Mouse (Mus musculus): ENCODE measurements around the gene Mboat2.

The Mboat2 gene

GRCm38 (mm10) chr12:24843395-24844072 is 12.9 kb downstream of the Mboat2 start:
- POLR2A ChIA-PET = interaction anchor here in 3 of 4 experiments (0.7 to 3.0 kb wide), 12 partner anchors 12 to 53 kb away, joined by 3 to 20 read pairs (median 4); partner anchors contain the start of gene Mboat2 (in 1 of the 3)

GRCm38 (mm10) chr12:24845344-24845743 is 14.7 kb downstream of the Mboat2 start:
- CTCF ChIA-PET = interaction anchor here in 1 of 4 experiments (1.1 kb wide), 1 partner anchor 121 kb away, joined by 5 read pairs; no protein-coding TSS in a partner anchor
- POLR2A ChIA-PET = interaction anchor here in 1 of 4 experiments (1.4 to 2.5 kb wide), 2 partner anchors 14 to 15 kb away, joined by 3 to 6 read pairs; partner anchors contain the start of gene Mboat2

More at GRCm38 (mm10) chr12:24843395-24844072, 12.9 kb downstream of the Mboat2 start:
- CTCF ChIA-PET = interaction anchor here in 3 of 4 experiments (0.6 to 1.5 kb wide), 6 partner anchors 12 to 203 kb away, joined by 3 read pairs; no protein-coding TSS in a partner anchor

- ChIA-PET CTCF (interaction anchor here in 1 of 4 experiments (0.5 to 1.6 kb wide), 3 partner anchors 49 to 140 kb away, joined by 3 read pairs; partner anchors contain the start of gene Rrm2), POLR2A (no interaction called here)
These were observed 17.4 kb downstream of the Mboat2 start for GRCm38 (mm10) chr12:24848107-24848506.

- CTCF ChIA-PET = no interaction called here
- POLR2A ChIA-PET = interaction anchor here in 2 of 4 experiments (0.6 to 1.5 kb wide), 3 partner anchors 9 to 73 kb away, joined by 4 to 8 read pairs (median 4); no protein-coding TSS in a partner anchor
These were observed 26.7 kb downstream of the Mboat2 start for GRCm38 (mm10) chr12:24857354-24857753.

GRCm38 (mm10) chr12:24859357-24859756 is 28.7 kb downstream of the Mboat2 start:
- CTCF ChIA-PET = interaction anchor here in 1 of 4 experiments (1.0 kb wide), 1 partner anchor 142 kb away, joined by 3 read pairs; no protein-coding TSS in a partner anchor

GRCm38 (mm10) chr12:24860436-24860835 is 29.8 kb downstream of the Mboat2 start:
- POLR2A ChIA-PET = interaction anchor here in 2 of 4 experiments (0.9 to 2.0 kb wide), 11 partner anchors 9 to 136 kb away, joined by 3 to 8 read pairs (median 3); partner anchors contain the start of gene Mboat2 (in 1 of the 2)
- CTCF ChIA-PET = no interaction called here

More at GRCm38 (mm10) chr12:24859357-24859756, 28.7 kb downstream of the Mboat2 start:
- POLR2A ChIA-PET = interaction anchor here in 3 of 4 experiments (0.9 to 2.0 kb wide), 10 partner anchors 10 to 94 kb away, joined by 3 to 8 read pairs (median 3); partner anchors contain the start of gene Mboat2 (in 1 of the 3)

- CTCF ChIA-PET = interaction anchor here in 1 of 4 experiments (0.6 kb wide), 1 partner anchor 13 kb away, joined by 7 read pairs; no protein-coding TSS in a partner anchor
- POLR2A ChIA-PET = interaction anchor here in 2 of 4 experiments (0.6 to 1.4 kb wide), 2 partner anchors 20 to 50 kb away, joined by 4 read pairs; no protein-coding TSS in a partner anchor
These were observed 33.1 kb downstream of the Mboat2 start for GRCm38 (mm10) chr12:24863762-24864161.

- ChIA-PET POLR2A (interaction anchor here in 2 of 4 experiments (0.7 to 1.4 kb wide), 3 partner anchors 9 to 222 kb away, joined by 3 to 8 read pairs (median 3); no protein-coding TSS in a partner anchor), CTCF (no interaction called here)
These were observed 36.0 kb downstream of the Mboat2 start for GRCm38 (mm10) chr12:24866645-24867044.

GRCm38 (mm10) chr12:24868694-24869093 is 38.0 kb downstream of the Mboat2 start:
- POLR2A ChIA-PET = interaction anchor here in 2 of 4 experiments (0.7 to 1.8 kb wide), 5 partner anchors 9 to 37 kb away, joined by 4 to 7 read pairs (median 4); no protein-coding TSS in a partner anchor
- CTCF ChIA-PET = interaction anchor here in 2 of 4 experiments (0.6 kb wide), 2 partner anchors 408 to 1021 kb away, joined by 3 read pairs; no protein-coding TSS in a partner anchor

GRCm38 (mm10) chr12:24869231-24869630 is 38.6 kb downstream of the Mboat2 start:
- CTCF ChIA-PET = interaction anchor here in 2 of 4 experiments (0.6 to 1.1 kb wide), 2 partner anchors 82 to 1020 kb away, joined by 3 read pairs; no protein-coding TSS in a partner anchor
- POLR2A ChIA-PET = interaction anchor here in 2 of 4 experiments (1.0 to 1.8 kb wide), 4 partner anchors 9 to 38 kb away, joined by 4 to 7 read pairs (median 4); no protein-coding TSS in a partner anchor

- ChIA-PET CTCF (no interaction called here), POLR2A (interaction anchor here in 1 of 4 experiments (0.8 to 1.1 kb wide), 2 partner anchors 17 to 27 kb away, joined by 3 read pairs; no protein-coding TSS in a partner anchor)
These were observed 40.2 kb downstream of the Mboat2 start for GRCm38 (mm10) chr12:24870901-24871300.

- POLR2A ChIA-PET = interaction anchor here in 1 of 4 experiments (1.0 to 1.2 kb wide), 2 partner anchors 29 to 40 kb away, joined by 3 to 4 read pairs; no protein-coding TSS in a partner anchor
- CTCF ChIA-PET = interaction anchor here in 2 of 4 experiments (0.5 to 0.7 kb wide), 3 partner anchors 37 to 1191 kb away, joined by 3 to 5 read pairs (median 4); no protein-coding TSS in a partner anchor
These were observed 41.6 kb downstream of the Mboat2 start for GRCm38 (mm10) chr12:24872264-24872663.

- ChIA-PET POLR2A (interaction anchor here in 2 of 4 experiments (0.7 to 1.2 kb wide), 3 partner anchors 29 to 394 kb away, joined by 3 to 4 read pairs (median 3); no protein-coding TSS in a partner anchor), CTCF (interaction anchor here in 3 of 4 experiments (0.5 to 0.7 kb wide), 4 partner anchors 36 to 1191 kb away, joined by 3 to 5 read pairs (median 4); no protein-coding TSS in a partner anchor)
These were observed 42.0 kb downstream of the Mboat2 start for GRCm38 (mm10) chr12:24872689-24873088.

- ChIA-PET CTCF (interaction anchor here in 1 of 4 experiments (0.6 kb wide), 1 partner anchor 264 kb away, joined by 10 read pairs; no protein-coding TSS in a partner anchor), POLR2A (interaction anchor here in 1 of 4 experiments (1.7 kb wide), 1 partner anchor 18 kb away, joined by 4 read pairs; no protein-coding TSS in a partner anchor)
These were observed 45.2 kb downstream of the Mboat2 start for GRCm38 (mm10) chr12:24875908-24876307.

GRCm38 (mm10) chr12:24877231-24877630 is 46.6 kb downstream of the Mboat2 start:
- POLR2A ChIA-PET = interaction anchor here in 3 of 4 experiments (0.7 to 2.6 kb wide), 6 partner anchors 8 to 269 kb away, joined by 3 to 7 read pairs (median 4); partner anchors contain the start of gene Mboat2 (in 1 of the 3)
- CTCF ChIA-PET = interaction anchor here in 1 of 4 experiments (0.7 kb wide), 1 partner anchor 178 kb away, joined by 3 read pairs; no protein-coding TSS in a partner anchor

- ChIA-PET CTCF (no interaction called here), POLR2A (interaction anchor here in 2 of 4 experiments (0.7 to 2.6 kb wide), 5 partner anchors 9 to 268 kb away, joined by 3 to 7 read pairs (median 4); partner anchors contain the start of gene Mboat2 (in 1 of the 2))
These were observed 47.4 kb downstream of the Mboat2 start for GRCm38 (mm10) chr12:24878090-24878489.

- POLR2A ChIA-PET = interaction anchor here in 3 of 4 experiments (0.6 to 2.6 kb wide), 7 partner anchors 10 to 190 kb away, joined by 3 to 7 read pairs (median 4); partner anchors contain the start of gene Mboat2 (in 1 of the 3)
- CTCF ChIA-PET = interaction anchor here in 1 of 4 experiments (0.6 kb wide), 1 partner anchor 64 kb away, joined by 4 read pairs; no protein-coding TSS in a partner anchor
These were observed 48.2 kb downstream of the Mboat2 start for GRCm38 (mm10) chr12:24878735-24879362.

Data from embryonic stem cell, embryonic (primary cell).